Mouse (Mus musculus): ENCODE data around the gene Olfr410. TPM values are rescaled to one million over a fixed set of nuclear protein-coding genes. Genes with fewer than 3 reads are reported as not detected.

Olfr410 gene
- 3.9 TPM in 1 of 2 replicates, not detected in the other for polyA plus RNA-seq (2012; ENCODE audit: insufficient read depth, low replicate concordance)

- no peaks in the 10 kb centered on the region for H3K27me3 ChIP-seq (replicated peaks)
Observed at GRCm38 (mm10) chr11:74337931-74338330, at the start of gene Olfr410. Gene Olfr410 (minus strand): TSS chr11:74338031.

GRCm38 (mm10) chr11:74387203-74387602, 49.4 kb upstream of the Olfr410 start:
- no peak for TF ChIP-seq GATA1 (IDR thresholded peaks at IDR 0.05; ENCODE audit: borderline replicate concordance, low read length)
- no peak for TF ChIP-seq FLI1 (IDR thresholded peaks at IDR 0.05; ENCODE audit: low read length)
- peaks cover 20% of the 10 kb centered on the region for H3K36me3 ChIP-seq (replicated peaks; ENCODE audit: low read length)

More at GRCm38 (mm10) chr11:74337931-74338330, at the start of gene Olfr410:
- peaks cover 10% of the 10 kb centered on the region for H3K9me3 ChIP-seq
- no peak within 1 kb of the TSS for H3K4me3 ChIP-seq (replicated peaks)
- no peaks in the 10 kb centered on the region for H3K36me3 ChIP-seq (replicated peaks; ENCODE audit: low read length)
- no peaks in the 10 kb centered on the region for H3K4me1 ChIP-seq
- no peak for TF ChIP-seq FLI1 (IDR thresholded peaks at IDR 0.05; ENCODE audit: low read length)
- no peak for TF ChIP-seq GATA1 (IDR thresholded peaks at IDR 0.05; ENCODE audit: borderline replicate concordance, low read length)

DNA sequence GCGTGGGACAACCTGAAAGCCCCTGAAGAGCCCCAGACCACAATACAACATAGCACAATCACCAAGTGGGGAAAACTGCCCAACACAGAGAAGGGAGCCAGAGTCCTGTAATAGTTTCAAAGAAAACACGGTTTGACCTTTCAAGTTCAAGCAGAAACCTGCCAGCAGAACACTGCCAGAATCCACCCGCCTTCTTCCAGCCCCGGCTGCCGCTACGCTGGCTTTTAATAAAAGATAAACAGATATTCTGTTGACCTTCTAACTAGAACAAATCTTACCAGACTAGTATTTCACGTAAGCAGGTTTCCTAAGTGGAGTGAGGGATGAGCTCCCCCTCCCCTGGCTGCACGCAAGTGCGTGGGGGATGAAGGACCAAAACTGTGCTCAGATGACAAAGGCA, 47.8 kb upstream of the Olfr410 start:
- Histone ChIP-seq H3K4me3 (replicated peaks) (no peak overlapping the region), H3K4me1 (0 out of 2 replicates have a peak, but pooled peaks cover 3% of the 10 kb centered on the region), H3K36me3 (replicated peaks; ENCODE audit: low read length) (peaks cover 15% of the 10 kb centered on the region), H3K9me3 (no peaks in the 10 kb centered on the region), H3K27me3 (replicated peaks) (peaks cover 30% of the 10 kb centered on the region)
- TF ChIP-seq FLI1 (IDR thresholded peaks at IDR 0.05; ENCODE audit: low read length) = no peak
- TF ChIP-seq GATA1 (IDR thresholded peaks at IDR 0.05; ENCODE audit: borderline replicate concordance, low read length) = no peak

More at GRCm38 (mm10) chr11:74387203-74387602, 49.4 kb upstream of the Olfr410 start:
- Histone ChIP-seq H3K4me1 (0 out of 2 replicates have a peak, but pooled peaks cover 3% of the 10 kb centered on the region), H3K27me3 (replicated peaks) (peaks cover 30% of the 10 kb centered on the region), H3K9me3 (no peaks in the 10 kb centered on the region), H3K4me3 (replicated peaks) (no peak overlapping the region)

GRCm38 (mm10) chr11:74379166-74379873, 41.5 kb upstream of the Olfr410 start:
- Histone ChIP-seq H3K4me1 (0 out of 2 replicates have a peak, but pooled peaks cover 3% of the 10 kb centered on the region), H3K27me3 (replicated peaks) (peaks cover 43% of the 10 kb centered on the region), H3K36me3 (replicated peaks; ENCODE audit: low read length) (no peaks in the 10 kb centered on the region), H3K9me3 (no peaks in the 10 kb centered on the region), H3K4me3 (replicated peaks) (no peak overlapping the region)
- TF ChIP-seq FLI1 (IDR thresholded peaks at IDR 0.05; ENCODE audit: low read length) = no peak
- no peak for TF ChIP-seq GATA1 (IDR thresholded peaks at IDR 0.05; ENCODE audit: borderline replicate concordance, low read length)

DNA sequence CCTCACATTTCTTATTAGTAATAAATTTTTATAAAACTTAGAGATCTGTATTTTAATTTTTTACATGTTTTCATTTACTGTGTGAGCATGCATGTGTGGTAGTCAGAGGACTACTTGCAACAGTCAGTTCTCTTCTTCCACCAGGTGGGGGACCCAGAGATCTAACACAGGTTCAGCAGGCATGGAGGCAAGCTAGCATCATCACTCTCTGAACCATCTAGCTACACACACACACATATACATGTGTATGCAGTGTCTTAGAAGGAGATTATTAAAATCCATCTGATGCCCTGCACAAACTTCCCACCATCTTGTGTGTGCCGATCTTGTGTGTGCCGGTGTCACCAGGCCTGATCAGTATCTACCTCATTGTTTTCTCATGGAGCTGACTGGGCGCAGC, 39.0 kb upstream of the Olfr410 start:
- Histone ChIP-seq H3K9me3 (no peaks in the 10 kb centered on the region), H3K4me3 (replicated peaks) (no peak overlapping the region), H3K36me3 (replicated peaks; ENCODE audit: low read length) (no peaks in the 10 kb centered on the region), H3K4me1 (no peaks in the 10 kb centered on the region), H3K27me3 (replicated peaks) (peaks cover 35% of the 10 kb centered on the region)
- TF ChIP-seq FLI1 (IDR thresholded peaks at IDR 0.05; ENCODE audit: low read length) (no peak), GATA1 (IDR thresholded peaks at IDR 0.05; ENCODE audit: borderline replicate concordance, low read length) (no peak)

DNA sequence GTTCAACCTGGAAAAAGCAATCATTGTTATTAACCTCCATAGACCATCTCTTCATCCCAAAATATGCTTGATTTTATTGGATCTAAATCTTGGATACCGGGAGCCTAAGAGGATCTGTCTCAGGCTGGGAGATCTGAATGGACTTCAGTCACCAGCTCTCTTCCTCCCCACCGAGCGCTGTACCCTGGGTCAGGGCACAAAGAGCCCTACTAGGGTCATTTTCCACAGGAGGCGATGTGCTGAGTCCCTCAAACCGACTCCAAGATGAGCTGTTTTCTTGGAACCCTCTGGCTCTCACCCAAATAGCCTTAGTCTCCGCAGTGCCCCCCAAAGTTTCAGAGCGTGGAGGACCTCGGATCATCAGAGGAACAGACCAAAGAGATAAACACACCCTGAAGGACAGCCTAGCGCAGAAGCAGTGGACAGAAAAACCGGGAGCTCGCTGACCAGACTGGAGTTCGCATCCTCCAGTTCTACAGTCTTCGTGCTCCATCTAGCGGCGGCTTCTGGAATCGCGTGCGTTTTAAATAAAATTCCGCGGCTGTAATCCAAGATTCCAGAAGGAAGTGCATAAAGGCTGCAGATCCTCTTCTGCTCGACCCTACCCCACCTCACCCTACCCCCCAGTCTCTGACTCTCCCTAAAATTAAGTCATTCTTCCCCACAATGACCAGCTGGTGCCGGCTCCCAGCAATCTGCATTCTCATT, 33.7 kb upstream of the Olfr410 start:
- TF ChIP-seq FLI1 (IDR thresholded peaks at IDR 0.05; ENCODE audit: low read length) = no peak
- Histone ChIP-seq H3K27me3 (replicated peaks) (peaks cover 30% of the 10 kb centered on the region), H3K4me3 (replicated peaks) (no peak overlapping the region), H3K36me3 (replicated peaks; ENCODE audit: low read length) (no peaks in the 10 kb centered on the region), H3K9me3 (0 out of 2 replicates have a peak, but pooled peaks cover under 1% of the 10 kb centered on the region), H3K4me1 (no peaks in the 10 kb centered on the region)

DNA sequence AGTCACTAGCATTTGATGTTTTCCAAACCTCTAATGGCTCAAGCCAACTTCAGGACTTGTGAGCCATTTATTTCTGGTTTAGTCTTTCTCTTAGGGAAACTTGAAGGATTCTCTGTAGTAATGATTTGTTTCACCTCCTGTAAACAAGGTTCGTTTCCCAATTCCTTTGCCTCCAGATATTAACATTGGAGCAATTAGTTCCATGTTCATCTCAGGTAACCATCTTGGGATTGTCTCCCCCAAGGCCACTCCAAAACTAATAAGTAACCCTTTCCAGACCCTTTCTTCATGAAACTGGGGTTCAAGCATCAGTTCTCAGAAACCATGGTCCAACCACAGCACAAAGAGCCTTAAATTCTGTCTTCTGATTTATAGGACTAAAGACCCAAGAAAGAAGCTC, 23.9 kb upstream of the Olfr410 start, which contains the start of gene Olfr412:
Olfr412 (plus strand) TSS at position 301 of the 400 bp plus-strand sequence.
- Histone ChIP-seq H3K36me3 (replicated peaks; ENCODE audit: low read length) (no peaks in the 10 kb centered on the region), H3K9me3 (peaks cover 8% of the 10 kb centered on the region; the same call in 1 of the 2 replicates), H3K4me3 (replicated peaks) (no peak within 1 kb of the TSS), H3K27me3 (replicated peaks) (peaks cover 7% of the 10 kb centered on the region), H3K4me1 (no peaks in the 10 kb centered on the region)
- no peak for TF ChIP-seq FLI1 (IDR thresholded peaks at IDR 0.05; ENCODE audit: low read length)
- no peak for TF ChIP-seq GATA1 (IDR thresholded peaks at IDR 0.05; ENCODE audit: borderline replicate concordance, low read length)

- TF ChIP-seq FLI1 (IDR thresholded peaks at IDR 0.05; ENCODE audit: low read length) (no peak), GATA1 (IDR thresholded peaks at IDR 0.05; ENCODE audit: borderline replicate concordance, low read length) (no peak)
- H3K36me3 ChIP-seq (replicated peaks; ENCODE audit: low read length) = no peaks in the 10 kb centered on the region
- H3K9me3 ChIP-seq = no peaks in the 10 kb centered on the region
- H3K4me3 ChIP-seq (replicated peaks) = no peak within 1 kb of the TSS
- H3K27me3 ChIP-seq (replicated peaks) = no peaks in the 10 kb centered on the region
- no peaks in the 10 kb centered on the region for H3K4me1 ChIP-seq
Observed at GRCm38 (mm10) chr11:74352550-74352949, 14.7 kb upstream of the Olfr410 start, which contains the start of gene Olfr411. Gene Olfr411 (minus strand): TSS chr11:74352650.

- no peak overlapping the region for H3K4me3 ChIP-seq (replicated peaks)
- H3K4me1 ChIP-seq = no peaks in the 10 kb centered on the region
- no peaks in the 10 kb centered on the region for H3K27me3 ChIP-seq (replicated peaks)
- no peaks in the 10 kb centered on the region for H3K36me3 ChIP-seq (replicated peaks; ENCODE audit: low read length)
- no peaks in the 10 kb centered on the region for H3K9me3 ChIP-seq
- TF ChIP-seq FLI1 (IDR thresholded peaks at IDR 0.05; ENCODE audit: low read length) = no peak
- TF ChIP-seq GATA1 (IDR thresholded peaks at IDR 0.05; ENCODE audit: borderline replicate concordance, low read length) = no peak
Observed at GRCm38 (mm10) chr11:74328781-74329180, 9.1 kb downstream of the Olfr410 start.

DNA sequence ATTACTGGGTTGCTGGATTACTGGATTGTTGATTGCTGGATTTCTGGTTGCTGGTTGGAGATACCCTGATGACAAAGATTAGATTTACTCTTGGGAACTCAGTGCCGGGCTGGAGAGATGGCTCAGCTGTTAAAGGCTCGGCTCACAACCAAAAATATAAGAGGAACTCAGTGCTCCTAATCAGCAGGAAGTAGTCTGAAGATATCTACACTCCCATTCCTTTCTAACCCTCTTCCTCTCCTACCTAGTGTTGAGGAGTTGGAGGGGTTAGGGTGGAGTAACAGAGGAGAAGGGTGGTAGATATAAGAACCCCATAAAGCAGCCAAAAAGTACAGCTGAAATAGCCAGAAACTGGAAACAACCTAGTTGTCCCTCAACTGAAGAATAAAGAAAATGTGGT, 11.8 kb downstream of the Olfr410 start:
- Histone ChIP-seq H3K27me3 (replicated peaks) (no peaks in the 10 kb centered on the region), H3K9me3 (no peaks in the 10 kb centered on the region), H3K36me3 (replicated peaks; ENCODE audit: low read length) (no peaks in the 10 kb centered on the region), H3K4me3 (replicated peaks) (no peak overlapping the region), H3K4me1 (no peaks in the 10 kb centered on the region)
- no peak for TF ChIP-seq FLI1 (IDR thresholded peaks at IDR 0.05; ENCODE audit: low read length)
- TF ChIP-seq GATA1 (IDR thresholded peaks at IDR 0.05; ENCODE audit: borderline replicate concordance, low read length) = no peak
